Mouse (Mus musculus) bone marrow macrophage, adult 2 months (primary cell): ENCODE measurements around the gene Cttnbp2nl.

ENCODE experiments used
- CTCF ChIP-seq: IDR thresholded peaks from 2 replicates; pipeline ENCODE4 v1.5.1; 2012; ENCODE audit warnings: low read depth, mild to moderate bottlenecking, low read length, moderate library complexity
- POLR2A ChIP-seq: IDR thresholded peaks from 2 replicates; pipeline ENCODE4 v1.6.1; 2012; ENCODE audit warnings: mild to moderate bottlenecking, low read depth, low read length, borderline replicate concordance

DNA sequence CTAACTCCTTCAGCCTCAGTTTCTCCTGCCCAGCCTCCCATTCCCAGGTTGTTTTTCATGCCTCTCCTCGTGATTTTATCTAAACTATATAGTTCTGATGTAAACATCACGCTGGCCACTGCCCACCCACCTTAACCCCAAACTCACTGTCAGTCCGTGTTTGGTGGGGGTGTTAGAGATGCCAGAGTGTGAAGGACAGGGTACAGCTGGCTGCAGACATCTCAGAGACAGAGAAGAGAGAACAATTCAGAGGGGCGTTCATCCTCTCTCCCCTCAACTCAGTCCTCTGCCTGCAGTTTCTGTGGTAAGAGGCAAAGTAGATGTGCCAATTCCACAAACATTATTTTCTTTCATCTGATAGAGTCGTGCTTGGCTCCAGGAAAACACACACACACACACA is 90.1 kb downstream of the Cttnbp2nl start:
- no peak for TF ChIP-seq POLR2A
- TF ChIP-seq CTCF, result no peak
